Mouse (Mus musculus) C2C12 (cell line): Measurements from ENCODE around the gene Olfr194. TPM values are rescaled to one million over a fixed set of nuclear protein-coding genes. Genes with fewer than 3 reads are reported as not detected.

Experiments
- H3K27me3 ChIP-seq: one replicate; pipeline ENCODE4 v1.6.1; 2011; ENCODE audit not compliant: control insufficient read depth, insufficient read depth, insufficient read length
- H3K36me3 ChIP-seq: one replicate; pipeline ENCODE4 v1.6.1; 2011; ENCODE audit not compliant: control insufficient read depth, insufficient read depth
- H3K4me3 ChIP-seq: one replicate; pipeline ENCODE4 v1.5.1; 2011; ENCODE audit warnings: mild to moderate bottlenecking, control low read depth; ENCODE audit not compliant: poor library complexity, insufficient read depth, severe bottlenecking
- H3K79me2 ChIP-seq: one replicate; pipeline ENCODE4 v1.6.1; 2011; ENCODE audit not compliant: control insufficient read depth, insufficient read depth
- H3K79me3 ChIP-seq: one replicate; pipeline ENCODE4 v1.6.1; 2011; ENCODE audit warnings: low read depth, control low read depth
- H3ac ChIP-seq: one replicate; pipeline ENCODE3; 2011; ENCODE audit warnings: low read depth; ENCODE audit not compliant: control insufficient read depth, insufficient read length
- CEBPB ChIP-seq: IDR thresholded peaks from one replicate; pipeline ENCODE4 v1.6.1; 2011; ENCODE audit warnings: low read depth, mild to moderate bottlenecking, control low read depth, moderate library complexity
- CTCF ChIP-seq: IDR thresholded peaks from one replicate; pipeline ENCODE4 v1.5.1; 2011; ENCODE audit not compliant: control insufficient read depth, insufficient read depth, insufficient read length
- FOSL1 ChIP-seq: IDR thresholded peaks from one replicate; pipeline ENCODE4 v1.8.0; 2011; ENCODE audit warnings: mild to moderate bottlenecking, low read length; ENCODE audit not compliant: poor library complexity, insufficient read depth, severe bottlenecking
- MYOD1 ChIP-seq: IDR thresholded peaks from one replicate; pipeline ENCODE4 v1.6.1; 2011; ENCODE audit warnings: low read depth; ENCODE audit not compliant: control insufficient read depth, insufficient read length
- USF1 ChIP-seq: IDR thresholded peaks from one replicate; pipeline ENCODE4 v1.6.1; 2011; ENCODE audit warnings: low read depth, mild to moderate bottlenecking, control low read depth, moderate library complexity
- polyA plus RNA-seq: library from polyadenylated mRNA; unstranded; fragments of >200 nt; fragmentation: generic; extraction: Trizol; gene quantifications from one replicate; pipeline ENCODE4 v1.2.1, GENCODE M21; 2012; ENCODE audit warnings: missing spikeins

The Olfr194 gene
- polyA plus RNA-seq, 1 experiment: not detected

DNA sequence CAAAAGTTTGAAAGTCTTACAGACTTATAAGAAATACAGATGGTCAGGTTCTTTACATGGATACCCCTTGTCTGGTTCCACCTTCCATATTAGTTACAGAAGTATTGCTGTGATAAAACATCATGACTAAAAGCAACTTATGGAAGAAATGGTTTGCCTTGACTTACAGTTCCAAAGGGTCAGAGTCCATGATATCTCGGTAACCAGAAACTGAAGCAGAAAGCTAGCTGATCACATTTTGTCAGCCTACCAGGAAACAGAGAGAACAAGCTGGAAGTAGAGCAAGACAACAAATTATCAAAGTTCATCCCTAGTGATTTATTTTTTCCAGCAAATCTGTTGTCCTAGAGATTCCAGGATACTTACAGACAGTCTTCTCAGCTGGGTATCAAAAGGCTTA lies 47.3 kb downstream of the Olfr194 start:
- no peaks in the 10 kb centered on the region for H3K79me2 ChIP-seq
- no peaks in the 10 kb centered on the region for H3K36me3 ChIP-seq
- no peak overlapping the region for H3ac ChIP-seq
- H3K27me3 ChIP-seq: no peaks in the 10 kb centered on the region
- H3K4me3 ChIP-seq: no peak overlapping the region
- H3K79me3 ChIP-seq: no peaks in the 10 kb centered on the region
- TF ChIP-seq MYOD1: no peak

DNA sequence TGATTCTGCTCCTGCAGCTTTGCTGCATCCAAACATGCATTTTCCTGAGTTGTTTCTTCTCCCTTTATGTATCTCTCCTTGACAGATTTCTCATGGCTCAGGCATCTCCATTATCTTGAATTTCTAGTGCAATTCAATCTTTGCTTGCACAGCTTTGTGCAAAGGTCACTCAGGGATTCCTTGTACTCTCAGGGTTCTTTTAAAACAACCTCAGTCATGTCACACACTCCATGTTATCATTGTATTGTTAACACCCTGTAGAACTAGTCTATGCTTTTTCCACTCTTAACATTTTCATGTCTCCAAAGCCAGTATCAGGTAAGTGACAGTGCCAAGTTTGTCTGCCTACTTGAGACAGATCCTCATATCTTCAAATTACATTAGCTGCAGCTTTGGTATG lies 49.1 kb downstream of the Olfr194 start:
- Histone ChIP-seq H3K79me2 (no peaks in the 10 kb centered on the region), H3ac (no peak overlapping the region), H3K27me3 (no peaks in the 10 kb centered on the region), H3K4me3 (no peak overlapping the region), H3K36me3 (no peaks in the 10 kb centered on the region), H3K79me3 (no peaks in the 10 kb centered on the region)
- TF ChIP-seq CEBPB (no peak), USF1 (no peak), FOSL1 (no peak), CTCF (no peak)

Other genes with a start within 250 kb of the Olfr194 start
- not detected for gene Olfr177, start 246.3 kb downstream of the Olfr194 start, polyA plus RNA-seq
- not detected for gene Olfr178, start 229.0 kb downstream of the Olfr194 start, polyA plus RNA-seq
- gene Olfr181, start 192.3 kb downstream of the Olfr194 start, polyA plus RNA-seq: not detected
- not detected for gene Olfr180, start 191.7 kb downstream of the Olfr194 start, polyA plus RNA-seq
- not detected for gene Olfr183, start 125.7 kb downstream of the Olfr194 start, polyA plus RNA-seq
- not detected for gene Olfr186, start 90.8 kb downstream of the Olfr194 start, polyA plus RNA-seq
- gene Olfr187, start 81.3 kb downstream of the Olfr194 start, polyA plus RNA-seq: not detected
- not detected for gene Olfr190, start 43.1 kb downstream of the Olfr194 start, polyA plus RNA-seq
- gene Olfr191, start 31.2 kb downstream of the Olfr194 start, polyA plus RNA-seq: not detected
- gene Olfr193, start 9.2 kb downstream of the Olfr194 start, polyA plus RNA-seq: not detected
- not detected for gene Olfr195, start 26.0 kb upstream of the Olfr194 start, polyA plus RNA-seq
- not detected for gene Olfr196, start 49.4 kb upstream of the Olfr194 start, polyA plus RNA-seq
- not detected for gene Olfr198, start 82.5 kb upstream of the Olfr194 start, polyA plus RNA-seq
- gene Olfr199, start 98.7 kb upstream of the Olfr194 start, polyA plus RNA-seq: not detected
- gene Olfr201, start 151.6 kb upstream of the Olfr194 start, polyA plus RNA-seq: not detected
- gene Olfr202, start 165.7 kb upstream of the Olfr194 start, polyA plus RNA-seq: not detected
- gene Olfr203, start 177.8 kb upstream of the Olfr194 start, polyA plus RNA-seq: not detected
- not detected for gene Olfr204, start 197.2 kb upstream of the Olfr194 start, polyA plus RNA-seq
- gene Olfr205, start 210.1 kb upstream of the Olfr194 start, polyA plus RNA-seq: not detected
- gene Olfr206, start 228.2 kb upstream of the Olfr194 start, polyA plus RNA-seq: not detected
- not detected for gene Olfr209, start 242.9 kb upstream of the Olfr194 start, polyA plus RNA-seq